Mouse (Mus musculus) C3H10T1/2 (cell line): ENCODE data around the gene Uvssa. TPM values are rescaled to one million over a fixed set of nuclear protein-coding genes. Genes with fewer than 3 reads are reported as not detected.

Experiments
- polyA plus RNA-seq, 2 experiments: library from polyadenylated mRNA; unstranded; fragments of >200 nt; fragmentation: generic; extraction: Trizol; gene quantifications; one replicate each; pipeline ENCODE4 v1.2.1; 2012; ENCODE audit warnings: missing spikeins in 2 of 2

Gene Uvssa
- 1 to 10 TPM in 1 of 2 experiments, under 1 TPM in 1; 0.41 to 2.8 TPM for polyA plus RNA-seq

GRCm38 (mm10) chr5:33378302-33378854 lies at the start of gene Uvssa:
Gene Uvssa (plus strand): TSS chr5:33378549.

GRCm38 (mm10) chr5:33335273-33335976 lies 42.9 kb upstream of the Uvssa start, which contains the start of gene Maea:
Gene Maea (plus strand): TSS chr5:33335509.

GRCm38 (mm10) chr5:33433201-33434138 lies 55.1 kb downstream of the Uvssa start, which contains the start of gene Nkx1-1:
Gene Nkx1-1 (minus strand): TSS chr5:33433976.

Other genes starting within 250 kb of the Uvssa start
- gene Spon2, start 160.1 kb upstream of the Uvssa start, polyA plus RNA-seq: 100 to 1,000 TPM in 1 of 2 experiments, 10 to 100 TPM in 1; 22.5 to 546 TPM
- gene Ctbp1, start 103.6 kb upstream of the Uvssa start, polyA plus RNA-seq: 100 to 1,000 TPM; 142 to 242 TPM
- gene Maea, start 43.0 kb upstream of the Uvssa start, polyA plus RNA-seq: 100 to 1,000 TPM in 1 of 2 experiments, 10 to 100 TPM in 1; 30.6 to 112 TPM
- gene Nkx1-1, start 55.4 kb downstream of the Uvssa start, polyA plus RNA-seq: not detected